7 mouse cellular contexts compared by ENCODE assay signal in genomic region chr9:108783548-108784463, GRCm38 (mm10). TPM values are rescaled to one million over a fixed set of nuclear protein-coding genes. Genes with fewer than 3 reads are reported as not detected.
DNase-seq lines count a peak whose midpoint lies in the region; ATAC-seq and TF ChIP-seq lines count a peak whose summit lies in the region.

Gene Ip6k2 (plus strand): TSS chr9:108783796.

- H3K36me3 ChIP-seq in intestine, postnatal 0 days (ENCODE audit: control insufficient read depth, insufficient read depth), result 0 out of 2 replicates have a peak, but pooled peaks cover 10% of the 10 kb centered on the region
- peaks cover 5% of the 10 kb centered on the region; the same call in 1 of the 2 replicates for H3K36me3 ChIP-seq in midbrain, embryonic 12.5 days
- H3K36me3 ChIP-seq in small intestine, adult 2 months (ENCODE audit: control insufficient read depth, insufficient read depth, low read length), result peaks cover 2% of the 10 kb centered on the region; the same call in 1 of the 2 replicates

- H3K27ac ChIP-seq in intestine, postnatal 0 days (ENCODE audit: low read depth, low read length), result peak within 1 kb of the TSS; percentile 91
- H3K27ac ChIP-seq in midbrain, embryonic 12.5 days (replicated peaks), result peak within 1 kb of the TSS; percentile 95
- peak within 1 kb of the TSS; percentile 75 for H3K27ac ChIP-seq in small intestine, adult 2 months (ENCODE audit: insufficient read depth, low read depth, low read length)

- H3K9me3 ChIP-seq in intestine, postnatal 0 days (ENCODE audit: control insufficient read depth), result no peaks in the 10 kb centered on the region
- no peaks in the 10 kb centered on the region for H3K9me3 ChIP-seq in midbrain, embryonic 12.5 days

- H3K4me3 ChIP-seq in intestine, postnatal 0 days (ENCODE audit: low read depth, low read length), result peak within 1 kb of the TSS; percentile 74
- H3K4me3 ChIP-seq in midbrain, embryonic 12.5 days, result peak within 1 kb of the TSS; percentile 85
- peak within 1 kb of the TSS; percentile 94 for H3K4me3 ChIP-seq in small intestine, adult 2 months (ENCODE audit: low read depth, low read length)

- under 1% methylated on average over 55 of the region's 56 CpGs for WGBS in intestine, postnatal 0 days
- under 1% methylated on average over 56 of the region's 56 CpGs for WGBS in midbrain, embryonic 12.5 days
- 1% methylated on average over 56 of the region's 56 CpGs for whole genome bisulfite sequencing in small intestine, adult 2 months

- peak within 1 kb of the TSS; percentile 93 for H3K9ac ChIP-seq in intestine, postnatal 0 days (ENCODE audit: low read depth, low read length)
- peak within 1 kb of the TSS; percentile 95 for H3K9ac ChIP-seq in midbrain, embryonic 12.5 days (replicated peaks)

- peak; percentile 98 for DNase-seq in adrenal gland, adult 8-10 months
- peak; percentile 98 for DNase-seq in embryo, embryonic 9.5 days (ENCODE audit: extremely low spot score)
- DNase-seq in gonadal fat pad, adult 2 months (ENCODE audit: low read depth), result no peak
- peak; percentile 99 for DNase-seq in left cerebral cortex, postnatal 4 days

- H3K4me2 ChIP-seq in intestine, postnatal 0 days (replicated peaks; ENCODE audit: low read depth), result peak within 1 kb of the TSS; percentile 63
- H3K4me2 ChIP-seq in midbrain, embryonic 12.5 days (replicated peaks), result peak within 1 kb of the TSS; percentile 73

- H3K27me3 ChIP-seq in intestine, postnatal 0 days (replicated peaks; ENCODE audit: control insufficient read depth, insufficient read depth, low read length), result no peaks in the 10 kb centered on the region
- H3K27me3 ChIP-seq in midbrain, embryonic 12.5 days, result no peaks in the 10 kb centered on the region
- H3K27me3 ChIP-seq in small intestine, adult 2 months (ENCODE audit: control insufficient read depth, insufficient read depth, low read length), result no peaks in the 10 kb centered on the region; the same call in 1 of the 2 replicates

- TF ChIP-seq POLR2A in small intestine, adult 2 months (IDR thresholded peaks at IDR 0.05; ENCODE audit: low read depth, low read length), result peak; percentile 79

- TF ChIP-seq CTCF in intestine, postnatal 0 days (IDR thresholded peaks at IDR 0.05; ENCODE audit: low read depth), result no peak
- no peak for TF ChIP-seq CTCF in small intestine, adult 2 months (IDR thresholded peaks at IDR 0.05; ENCODE audit: extremely low read depth, insufficient read length, insufficient replicate concordance, low read depth, low read length)

- peaks cover 8% of the 10 kb centered on the region; the same call in 1 of the 2 replicates for H3K4me1 ChIP-seq in intestine, postnatal 0 days (replicated peaks; ENCODE audit: control insufficient read depth, insufficient read depth, low read length)
- H3K4me1 ChIP-seq in midbrain, embryonic 12.5 days, result peaks cover 53% of the 10 kb centered on the region
- H3K4me1 ChIP-seq in small intestine, adult 2 months (ENCODE audit: control insufficient read depth, insufficient read depth, insufficient read length, low read length), result peaks cover 20% of the 10 kb centered on the region; the same call in 1 of the 2 replicates

- intact Hi-C loops in left cerebral cortex, postnatal 4 days (cut with DNase I), result no loop called here

- peak; percentile 97 for ATAC-seq in intestine, postnatal 0 days
- ATAC-seq in midbrain, embryonic 12.5 days (ENCODE audit: low FRiP score, low read depth), result peak; percentile 98

RNA-seq across cellular contexts. Expression of gene Ip6k2, which starts in this region (rescaled TPM):
- 100 to 1,000 TPM in 3 of 4 experiments, 10 to 100 TPM in 1; 93.0 to 156 (median 128) TPM for total RNA-seq in adrenal gland, adult 8-10 months (2022)
- polyA plus RNA-seq in gonadal fat pad, adult 2 months (2012; rRNA removed), result 261 and 273 TPM in 2 replicates
- 28.1 and 31.4 TPM in 2 replicates for polyA plus RNA-seq in intestine, postnatal 0 days (2015; fragmentation: Nextera tagmentation; extraction: Ambion mirVana)
- 100 to 1,000 TPM; 188 to 206 TPM for total RNA-seq in left cerebral cortex, postnatal 4 days (2021)
- 137 and 141 TPM in 2 replicates for polyA plus RNA-seq in midbrain, embryonic 12.5 days (2016; fragmentation: Nextera tagmentation; extraction: Ambion mirVana)
- polyA plus RNA-seq in small intestine, adult 2 months (2012; rRNA removed), result 45.0 and 53.8 TPM in 2 replicates
